Mouse (Mus musculus) midbrain, embryonic 14.5 days (tissue): Measurements from ENCODE around the gene Zcchc17. TPM values are rescaled to one million over a fixed set of nuclear protein-coding genes. Genes with fewer than 3 reads are reported as not detected.
A peak's percentile ranks its signal among the peaks of the same experiment; 100 is the strongest.

ENCODE experiments used
- ATAC-seq: fragments of 200-750 bp; cut with Nextera tagmentation; 2 replicates; pipeline ENCODE4 v1.8.0; 2017; ENCODE audit warnings: moderate number of reproducible peaks, moderate library complexity; ENCODE audit not compliant: low FRiP score, low TSS enrichment
- DNase-seq: peaks from one replicate; pipeline ENCODE4 v3.0.0-alpha.2; 2015
- H3K27ac ChIP-seq: fragments of 300-500 bp; sonication (generic); replicated peaks from 2 replicates; pipeline ENCODE4 v1.5.1; 2014; ENCODE audit warnings: mild to moderate bottlenecking, low read depth, low read length, moderate library complexity
- H3K27me3 ChIP-seq: fragments of 300-500 bp; sonication (generic); 2 replicates; pipeline ENCODE4 v1.6.1; 2014; ENCODE audit warnings: low read length, control low read depth, mixed read lengths; ENCODE audit not compliant: control insufficient read depth, insufficient read depth
- H3K36me3 ChIP-seq: fragments of 300-500 bp; sonication (generic); 2 replicates; pipeline ENCODE4 v1.6.1; 2014; ENCODE audit warnings: low read length, control low read depth; ENCODE audit not compliant: control insufficient read depth, insufficient read depth
- H3K4me1 ChIP-seq: fragments of 300-500 bp; sonication (generic); 2 replicates; pipeline ENCODE4 v1.6.1; 2014; ENCODE audit warnings: mild to moderate bottlenecking, antibody characterized with exemption, low read length, control low read depth; ENCODE audit not compliant: control insufficient read depth, insufficient read depth
- H3K4me2 ChIP-seq: fragments of 300-500 bp; sonication (generic); 2 replicates; pipeline ENCODE4 v1.6.1; 2014; ENCODE audit warnings: mild to moderate bottlenecking, low read length, moderate library complexity
- H3K4me3 ChIP-seq: fragments of 300-500 bp; sonication (generic); replicated peaks from 2 replicates; pipeline ENCODE4 v1.5.1; 2014; ENCODE audit warnings: low read depth, low read length
- H3K9ac ChIP-seq: fragments of 300-500 bp; sonication (generic); replicated peaks from 2 replicates; pipeline ENCODE4 v1.6.1; 2014; ENCODE audit warnings: mild to moderate bottlenecking, low read length, moderate library complexity
- H3K9me3 ChIP-seq: fragments of 300-500 bp; sonication (generic); 2 replicates; pipeline ENCODE4 v1.6.1; 2016; ENCODE audit warnings: low read length, control low read depth, mixed read lengths; ENCODE audit not compliant: control insufficient read depth
- WGBS: fragments of 180-500 bp; shearing (Covaris S2); extraction: QIAGEN DNeasy Blood & Tissue Kit; methylation state at CpG from one replicate; pipeline ENCODE4 v1.1.7; 2014; 5-methylcytosine and 5-hydroxymethylcytosine counted together
- polyA plus RNA-seq: library from polyadenylated mRNA; unstranded; fragments of >200 nt; fragmentation: Nextera tagmentation; extraction: Ambion mirVana; gene quantifications from 2 replicates; pipeline ENCODE4 v1.2.1, GENCODE M21; 2014

The Zcchc17 gene
- polyA plus RNA-seq, 1 experiment from 2014 or later = 98.7 TPM

- Histone ChIP-seq H3K4me3 (no peak overlapping the region), H3K4me1 (no peaks in the 10 kb centered on the region), H3K9me3 (no peaks in the 10 kb centered on the region), H3K27me3 (no peaks in the 10 kb centered on the region), H3K27ac (no peak overlapping the region), H3K9ac (no peak overlapping the region), H3K36me3 (no peaks in the 10 kb centered on the region), H3K4me2 (no peak overlapping the region)
- no peak for ATAC-seq
- no peak for DNase-seq
- 82% methylated on average over 11 of the region's 11 CpGs for WGBS
Measured at GRCm38 (mm10) chr4:130298877-130299628, 60.7 kb downstream of the Zcchc17 start.

GRCm38 (mm10) chr4:130297123-130297529, 62.6 kb downstream of the Zcchc17 start:
- Histone ChIP-seq H3K27me3 (no peaks in the 10 kb centered on the region), H3K27ac (no peak overlapping the region), H3K4me3 (no peak overlapping the region), H3K9ac (no peak overlapping the region), H3K4me2 (no peak overlapping the region), H3K36me3 (no peaks in the 10 kb centered on the region), H3K4me1 (no peaks in the 10 kb centered on the region), H3K9me3 (no peaks in the 10 kb centered on the region)
- WGBS = 18% methylated on average over 13 of the region's 13 CpGs
- DNase-seq (peak; percentile 68), ATAC-seq (no peak)

GRCm38 (mm10) chr4:130296243-130296965, 63.3 kb downstream of the Zcchc17 start:
- ATAC-seq (no peak), DNase-seq (no peak)
- no peak overlapping the region for H3K27ac ChIP-seq
- H3K4me1 ChIP-seq = no peaks in the 10 kb centered on the region
- H3K36me3 ChIP-seq = no peaks in the 10 kb centered on the region
- no peaks in the 10 kb centered on the region for H3K27me3 ChIP-seq
- no peak overlapping the region for H3K9ac ChIP-seq
- 84% methylated on average over 13 of the region's 13 CpGs for WGBS
- no peaks in the 10 kb centered on the region for H3K9me3 ChIP-seq
- no peak overlapping the region for H3K4me2 ChIP-seq
- H3K4me3 ChIP-seq = no peak overlapping the region

- no peaks in the 10 kb centered on the region for H3K27me3 ChIP-seq
- no peak overlapping the region for H3K9ac ChIP-seq
- H3K4me3 ChIP-seq = no peak overlapping the region
- WGBS = 56% methylated on average over 23 of the region's 23 CpGs
- no peak overlapping the region for H3K4me2 ChIP-seq
- no peaks in the 10 kb centered on the region for H3K4me1 ChIP-seq
- no peaks in the 10 kb centered on the region for H3K36me3 ChIP-seq
- H3K27ac ChIP-seq = no peak overlapping the region
- DNase-seq (no peak), ATAC-seq (no peak)
- H3K9me3 ChIP-seq = no peaks in the 10 kb centered on the region
Measured at GRCm38 (mm10) chr4:130295047-130295745, 64.5 kb downstream of the Zcchc17 start.

GRCm38 (mm10) chr4:130294513-130294912, 65.2 kb downstream of the Zcchc17 start:
- Histone ChIP-seq H3K9ac (no peak overlapping the region), H3K4me3 (no peak overlapping the region), H3K9me3 (no peaks in the 10 kb centered on the region), H3K27me3 (no peaks in the 10 kb centered on the region), H3K27ac (no peak overlapping the region), H3K4me2 (no peak overlapping the region), H3K36me3 (no peaks in the 10 kb centered on the region), H3K4me1 (no peaks in the 10 kb centered on the region)
- ATAC-seq (no peak), DNase-seq (no peak)
- 82% methylated on average over 8 of the region's 8 CpGs for WGBS

- H3K9ac ChIP-seq = no peak overlapping the region
- peak; percentile 37; the same call in 1 of the 2 replicates for ATAC-seq
Measured at GRCm38 (mm10) chr4:130292271-130292670, 67.5 kb downstream of the Zcchc17 start.

GRCm38 (mm10) chr4:130289824-130290223, 69.9 kb downstream of the Zcchc17 start:
- ATAC-seq (no peak), DNase-seq (no peak)
- H3K36me3 ChIP-seq = no peaks in the 10 kb centered on the region
- H3K9me3 ChIP-seq = no peaks in the 10 kb centered on the region
- H3K27me3 ChIP-seq = no peaks in the 10 kb centered on the region
- no peak overlapping the region for H3K9ac ChIP-seq
- H3K4me3 ChIP-seq = no peak overlapping the region
- no peaks in the 10 kb centered on the region for H3K4me1 ChIP-seq
- no peak overlapping the region for H3K4me2 ChIP-seq
- 82% methylated on average over 3 of the region's 3 CpGs for WGBS
- no peak overlapping the region for H3K27ac ChIP-seq

More at GRCm38 (mm10) chr4:130292271-130292670, 67.5 kb downstream of the Zcchc17 start:
- Histone ChIP-seq H3K4me3 (no peak overlapping the region), H3K4me2 (no peak overlapping the region), H3K27ac (no peak overlapping the region), H3K36me3 (no peaks in the 10 kb centered on the region), H3K27me3 (no peaks in the 10 kb centered on the region), H3K9me3 (no peaks in the 10 kb centered on the region), H3K4me1 (no peaks in the 10 kb centered on the region)
- 2% methylated on average over 4 of the region's 4 CpGs for WGBS
- DNase-seq = peak; percentile 92

- H3K4me3 ChIP-seq = no peak overlapping the region
- ATAC-seq (no peak), DNase-seq (no peak)
- H3K36me3 ChIP-seq = no peaks in the 10 kb centered on the region
- no peaks in the 10 kb centered on the region for H3K9me3 ChIP-seq
- no peak overlapping the region for H3K4me2 ChIP-seq
- H3K9ac ChIP-seq = no peak overlapping the region
- no peak overlapping the region for H3K27ac ChIP-seq
- no peaks in the 10 kb centered on the region for H3K27me3 ChIP-seq
- no peaks in the 10 kb centered on the region for H3K4me1 ChIP-seq
- 64% methylated on average over 3 of the region's 3 CpGs for WGBS
Measured at GRCm38 (mm10) chr4:130286531-130286930, 73.2 kb downstream of the Zcchc17 start.
